Mouse (Mus musculus): ENCODE data around the gene Cyp4a32. TPM values are rescaled to one million over a fixed set of nuclear protein-coding genes. Genes with fewer than 3 reads are reported as not detected.
"Not testable (repeated sequence)": the region's sequence is repeated elsewhere in the genome, so short reads cannot be mapped to it uniquely, and the experiment has no call there.

The Cyp4a32 gene
- not detected in 2 replicates for polyA plus RNA-seq (2016; fragmentation: Nextera tagmentation; extraction: Ambion mirVana)

DNA sequence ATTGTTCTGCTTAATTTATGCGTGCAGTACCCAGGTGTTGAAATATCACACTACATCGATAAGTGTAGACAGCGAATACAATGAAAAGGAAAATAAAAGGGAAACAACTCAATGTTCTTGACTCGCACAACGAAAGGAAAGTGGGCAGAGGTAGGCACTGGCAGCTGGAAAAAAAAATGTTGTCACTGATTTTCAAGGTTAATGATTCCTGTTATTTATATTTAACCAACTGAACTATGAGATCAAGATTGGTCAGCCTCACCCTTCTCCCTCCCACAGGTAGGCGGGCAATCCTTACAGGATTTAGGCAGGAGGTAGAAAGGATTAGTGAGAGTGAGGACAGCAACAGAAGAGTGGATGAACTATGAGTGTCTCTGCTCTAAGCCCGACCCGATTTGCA is at the start of gene Cyp4a32:
Gene Cyp4a32 (plus strand): TSS at position 359 of the 400 bp plus-strand sequence.
- H3K27me3 ChIP-seq (ENCODE audit: low read depth, poor library complexity, severe bottlenecking); DNase-seq (ENCODE audit: low spot score); H3K36me3 ChIP-seq; H3K4me3 ChIP-seq; H3K4me1 ChIP-seq; H3K27ac ChIP-seq; H3K9me3 ChIP-seq (replicated peaks): not testable (repeated sequence)
- WGBS: 92% methylated on average over 8 of the region's 8 CpGs

DNA sequence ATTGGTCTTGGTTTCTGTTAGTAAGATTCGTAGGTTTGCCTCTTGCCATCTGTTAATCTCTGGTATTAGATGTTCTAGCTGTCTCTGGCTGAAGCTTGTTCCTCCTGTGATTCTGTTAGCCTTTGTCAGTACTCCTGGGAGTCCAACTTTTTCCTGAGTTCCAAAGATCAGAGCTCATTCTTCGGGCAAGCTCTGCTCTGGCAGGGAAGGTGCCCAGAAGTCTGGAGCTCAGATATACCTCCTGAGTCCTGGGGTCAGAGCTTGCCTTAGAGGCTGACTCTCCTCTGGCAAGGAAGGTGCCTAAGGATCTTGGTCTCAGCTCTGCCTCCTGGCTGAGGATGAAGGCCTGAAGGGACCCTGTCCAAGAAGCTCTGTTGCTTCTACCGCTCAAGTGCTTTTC is 48.0 kb upstream of the Cyp4a32 start:
- no peak for DNase-seq (ENCODE audit: low spot score)
- Histone ChIP-seq H3K9me3 (replicated peaks) (no peaks in the 10 kb centered on the region), H3K4me1 (no peaks in the 10 kb centered on the region), H3K4me3 (no peak overlapping the region), H3K27me3 (ENCODE audit: low read depth, poor library complexity, severe bottlenecking) (no peaks in the 10 kb centered on the region), H3K36me3 (no peaks in the 10 kb centered on the region), H3K27ac (no peak overlapping the region)
- 93% methylated on average over 3 of the region's 3 CpGs for WGBS

DNA sequence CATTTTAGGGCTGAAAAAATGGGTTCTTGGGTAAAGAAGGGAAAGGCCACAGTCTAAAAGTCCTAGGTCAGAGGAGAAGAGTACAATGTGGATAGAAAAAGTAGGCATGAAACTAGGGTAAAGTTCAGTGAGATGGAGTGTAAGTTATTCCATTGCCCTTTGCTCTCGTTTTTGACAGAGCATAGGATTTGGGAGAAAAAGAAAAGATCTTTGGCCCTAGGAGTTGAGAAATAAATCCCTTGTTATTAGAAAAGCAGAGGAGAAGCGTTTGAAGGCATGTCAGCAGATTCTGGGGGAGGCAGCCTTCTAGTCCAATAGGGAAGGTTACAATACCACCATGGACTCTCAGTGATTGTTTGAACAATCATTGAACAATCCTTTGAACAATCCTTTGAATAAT is 45.3 kb upstream of the Cyp4a32 start:
- no peak for DNase-seq (ENCODE audit: low spot score)
- H3K36me3 ChIP-seq: no peaks in the 10 kb centered on the region
- H3K27me3 ChIP-seq (ENCODE audit: low read depth, poor library complexity, severe bottlenecking): no peaks in the 10 kb centered on the region
- 90% methylated on average over 2 of the region's 2 CpGs for WGBS
- H3K4me3 ChIP-seq: no peak overlapping the region
- no peaks in the 10 kb centered on the region for H3K4me1 ChIP-seq
- no peak overlapping the region for H3K27ac ChIP-seq
- no peaks in the 10 kb centered on the region for H3K9me3 ChIP-seq (replicated peaks)

DNA sequence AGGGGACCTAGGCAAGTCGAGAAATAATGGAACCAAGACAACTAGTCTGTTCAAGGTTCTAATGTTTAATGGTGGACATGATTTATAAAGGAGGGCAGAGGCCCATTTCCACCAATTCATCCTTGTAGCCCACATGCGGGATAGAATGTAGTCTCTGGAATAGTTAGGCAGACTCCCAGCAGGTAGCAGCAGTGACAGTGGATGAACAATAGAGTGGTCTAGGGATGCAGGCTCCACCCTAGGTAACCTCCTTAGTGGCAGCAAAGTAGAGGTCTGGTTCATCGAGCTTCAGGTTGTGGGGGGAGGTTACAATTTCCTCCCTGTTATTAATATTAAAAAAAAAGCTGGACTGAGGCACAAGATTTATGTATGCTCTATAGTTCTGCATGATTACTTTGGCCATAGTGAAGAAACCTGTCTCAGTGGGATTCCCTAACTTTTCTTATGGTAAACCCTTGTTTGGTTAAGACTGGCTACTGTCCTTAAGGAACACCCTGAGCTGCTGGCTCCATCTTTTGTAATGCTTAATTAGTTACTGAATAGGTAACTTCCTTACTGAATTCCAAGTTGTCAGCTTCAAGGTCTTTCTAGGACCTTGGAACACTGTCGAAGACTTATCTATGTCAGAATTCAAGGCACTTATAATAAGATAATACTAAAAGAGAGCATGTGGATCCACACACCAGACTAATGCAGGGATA is 42.8 kb upstream of the Cyp4a32 start:
- no peaks in the 10 kb centered on the region for H3K36me3 ChIP-seq
- H3K27ac ChIP-seq: no peak overlapping the region
- no peaks in the 10 kb centered on the region for H3K9me3 ChIP-seq (replicated peaks)
- 76% methylated on average over 4 of the region's 4 CpGs for WGBS
- H3K27me3 ChIP-seq (ENCODE audit: low read depth, poor library complexity, severe bottlenecking): no peaks in the 10 kb centered on the region
- H3K4me1 ChIP-seq: no peaks in the 10 kb centered on the region
- H3K4me3 ChIP-seq: no peak overlapping the region
- no peak for DNase-seq (ENCODE audit: low spot score)

DNA sequence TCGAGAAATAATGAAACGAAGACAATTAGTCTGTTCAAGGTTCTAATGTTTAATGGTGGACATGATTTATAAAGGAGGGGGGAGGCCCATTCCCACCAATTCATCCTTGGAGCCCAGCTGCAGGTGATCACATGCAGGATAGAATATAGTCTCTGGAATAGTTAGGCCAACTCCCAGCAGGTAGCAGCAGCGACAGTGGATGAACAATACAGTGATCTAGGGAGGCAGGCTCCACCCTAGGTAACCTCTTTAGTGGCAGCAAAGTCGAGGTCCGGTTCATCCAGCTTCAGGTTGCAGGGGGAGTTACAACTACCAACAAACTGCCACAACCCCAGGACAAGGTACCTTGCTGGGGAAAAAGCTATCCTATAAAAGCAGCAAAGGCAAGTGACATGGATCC is 39.5 kb upstream of the Cyp4a32 start:
- H3K27ac ChIP-seq; H3K36me3 ChIP-seq; H3K9me3 ChIP-seq (replicated peaks); H3K4me3 ChIP-seq; DNase-seq (ENCODE audit: low spot score); H3K27me3 ChIP-seq (ENCODE audit: low read depth, poor library complexity, severe bottlenecking); H3K4me1 ChIP-seq: not testable (repeated sequence)
- WGBS: 72% methylated on average over 5 of the region's 5 CpGs

DNA sequence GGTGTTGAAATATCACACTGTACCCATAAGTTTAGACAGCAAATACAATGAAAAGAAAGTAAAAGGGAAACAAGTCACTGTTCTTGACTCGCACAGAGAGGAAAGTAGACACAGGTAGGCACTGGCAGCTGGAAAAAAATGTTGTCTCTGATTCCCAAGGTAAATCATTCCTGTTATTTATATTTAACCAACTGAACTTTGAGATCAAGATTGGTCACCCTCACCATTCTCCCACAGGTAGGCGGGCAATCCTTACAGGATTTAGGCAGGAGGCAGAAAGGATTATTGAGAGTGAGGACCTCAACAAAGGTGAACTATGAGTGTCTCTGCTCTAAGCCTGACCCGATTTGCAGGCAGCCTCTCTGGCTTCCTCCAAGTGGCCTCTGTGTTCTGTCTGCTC is 37.4 kb upstream of the Cyp4a32 start, which contains the start of gene Cyp4a31:
Gene Cyp4a31 (plus strand): TSS at position 249 of the 400 bp plus-strand sequence.
- Histone ChIP-seq H3K9me3 (replicated peaks) (no peaks in the 10 kb centered on the region), H3K4me1 (no peaks in the 10 kb centered on the region), H3K27ac (no peak within 1 kb of the TSS), H3K4me3 (no peak within 1 kb of the TSS), H3K27me3 (ENCODE audit: low read depth, poor library complexity, severe bottlenecking) (no peaks in the 10 kb centered on the region), H3K36me3 (no peaks in the 10 kb centered on the region)
- 91% methylated on average over 3 of the region's 3 CpGs for WGBS
- no peak for DNase-seq (ENCODE audit: low spot score)

DNA sequence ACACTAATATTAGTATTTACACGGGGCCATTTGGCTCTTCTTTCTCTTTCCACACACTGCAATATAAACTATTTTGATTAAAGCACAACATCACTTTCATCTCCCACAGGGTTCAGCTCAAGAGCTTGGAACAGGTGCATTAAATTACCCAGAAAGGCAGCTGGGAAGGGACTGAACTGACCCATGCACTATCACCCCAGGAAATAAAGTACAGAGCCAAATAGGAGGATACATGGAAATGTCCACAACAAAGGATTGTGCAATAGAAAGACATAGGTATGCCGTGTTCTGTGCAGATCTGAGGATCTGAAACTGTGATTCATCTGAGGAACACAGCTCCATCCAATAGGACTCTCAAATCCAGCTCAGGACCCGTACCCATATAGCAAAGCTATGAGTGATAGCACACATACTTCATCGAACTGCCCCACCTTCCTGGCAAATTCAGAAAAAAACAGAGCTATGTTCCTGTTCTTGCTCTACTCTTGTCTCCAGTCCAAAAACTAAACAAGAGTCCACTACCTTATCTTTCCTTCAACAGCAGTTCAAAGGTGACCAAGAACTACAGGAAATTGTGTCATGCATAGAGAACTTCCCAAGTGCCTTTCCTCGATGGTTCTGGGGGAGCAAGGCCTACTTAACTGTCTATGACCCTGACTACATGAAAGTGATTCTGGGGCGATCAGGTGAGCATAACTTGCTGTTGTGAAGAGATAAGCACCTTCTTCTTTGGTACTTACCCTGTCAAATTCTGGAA is 36.1 kb upstream of the Cyp4a32 start:
- H3K9me3 ChIP-seq (replicated peaks); DNase-seq (ENCODE audit: low spot score); H3K4me1 ChIP-seq; H3K36me3 ChIP-seq; H3K27me3 ChIP-seq (ENCODE audit: low read depth, poor library complexity, severe bottlenecking); H3K27ac ChIP-seq; H3K4me3 ChIP-seq: not testable (repeated sequence)
- 83% methylated on average over 6 of the region's 6 CpGs for WGBS

DNA sequence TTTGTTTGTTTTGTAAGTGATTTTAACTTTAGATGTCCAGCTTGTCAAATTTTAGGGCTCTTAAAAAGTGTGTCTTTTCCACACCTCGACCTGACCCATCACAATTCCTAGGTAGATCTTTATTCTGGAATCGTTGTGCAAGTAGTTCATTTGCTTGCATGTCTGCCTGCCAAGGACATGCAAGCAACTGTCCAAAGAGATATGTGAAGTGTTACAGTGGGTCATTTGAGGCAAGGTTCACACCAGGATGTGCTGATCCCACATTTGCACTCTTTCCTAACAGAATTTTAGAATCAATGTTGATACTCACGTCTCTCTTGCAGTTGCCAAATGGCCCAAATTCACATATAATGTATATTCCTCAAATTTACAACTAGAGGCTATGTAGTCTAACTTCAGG is 25.5 kb upstream of the Cyp4a32 start:
- WGBS: 82% methylated on average over 3 of the region's 3 CpGs
- no peaks in the 10 kb centered on the region for H3K36me3 ChIP-seq
- DNase-seq (ENCODE audit: low spot score): no peak

DNA sequence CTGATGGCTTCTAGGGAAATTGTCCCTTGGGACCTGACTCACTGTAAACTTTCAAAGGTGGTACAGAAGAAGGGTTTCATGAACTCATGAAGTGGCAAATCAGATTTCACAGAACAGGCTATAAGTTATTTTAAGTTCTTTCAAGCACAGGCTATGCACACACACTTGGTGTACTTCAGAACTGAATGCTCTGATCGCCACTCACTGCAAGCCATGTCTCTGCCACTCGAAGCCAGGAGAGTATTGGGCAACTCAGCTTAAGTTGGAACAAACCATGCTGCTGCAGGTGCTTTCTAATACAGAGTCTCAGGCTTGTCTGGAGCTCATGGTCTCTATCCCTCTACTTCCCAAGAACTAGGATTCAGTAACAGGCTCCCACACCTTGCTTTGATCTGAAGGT is 25.0 kb upstream of the Cyp4a32 start:
- Histone ChIP-seq H3K4me1 (no peaks in the 10 kb centered on the region), H3K4me3 (no peak overlapping the region), H3K27me3 (ENCODE audit: low read depth, poor library complexity, severe bottlenecking) (no peaks in the 10 kb centered on the region), H3K27ac (no peak overlapping the region), H3K36me3 (no peaks in the 10 kb centered on the region), H3K9me3 (replicated peaks) (no peaks in the 10 kb centered on the region)
- 84% methylated on average over 2 of the region's 2 CpGs for WGBS
- DNase-seq (ENCODE audit: low spot score): no peak

More for the DNA sequence above, 25.5 kb upstream of the Cyp4a32 start:
- H3K4me1 ChIP-seq: no peaks in the 10 kb centered on the region
- H3K9me3 ChIP-seq (replicated peaks): no peaks in the 10 kb centered on the region
- no peaks in the 10 kb centered on the region for H3K27me3 ChIP-seq (ENCODE audit: low read depth, poor library complexity, severe bottlenecking)
- H3K4me3 ChIP-seq: no peak overlapping the region
- H3K27ac ChIP-seq: no peak overlapping the region

DNA sequence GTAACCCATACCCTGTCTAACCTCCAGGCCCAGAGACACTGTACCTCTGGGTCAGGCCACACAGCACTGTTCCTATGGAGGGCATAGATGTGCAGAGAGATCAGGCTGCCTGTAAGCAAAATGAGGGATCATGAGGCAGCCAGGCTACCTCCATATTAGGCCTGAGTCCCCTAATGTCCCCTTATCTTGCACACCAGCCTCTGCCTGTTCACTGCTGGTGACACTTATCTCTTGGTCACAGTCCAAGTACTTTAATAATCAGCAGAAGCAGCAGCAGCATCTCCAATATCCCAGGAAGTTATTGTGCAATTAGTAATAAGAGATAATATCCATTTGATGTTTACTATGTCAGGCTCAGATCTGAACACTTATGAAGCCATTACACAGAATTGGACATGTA is 17.7 kb upstream of the Cyp4a32 start:
- no peaks in the 10 kb centered on the region for H3K4me1 ChIP-seq
- no peaks in the 10 kb centered on the region for H3K27me3 ChIP-seq (ENCODE audit: low read depth, poor library complexity, severe bottlenecking)
- H3K9me3 ChIP-seq (replicated peaks): no peaks in the 10 kb centered on the region
- DNase-seq (ENCODE audit: low spot score): no peak
- no peak overlapping the region for H3K4me3 ChIP-seq
- no peak overlapping the region for H3K27ac ChIP-seq
- H3K36me3 ChIP-seq: no peaks in the 10 kb centered on the region

DNA sequence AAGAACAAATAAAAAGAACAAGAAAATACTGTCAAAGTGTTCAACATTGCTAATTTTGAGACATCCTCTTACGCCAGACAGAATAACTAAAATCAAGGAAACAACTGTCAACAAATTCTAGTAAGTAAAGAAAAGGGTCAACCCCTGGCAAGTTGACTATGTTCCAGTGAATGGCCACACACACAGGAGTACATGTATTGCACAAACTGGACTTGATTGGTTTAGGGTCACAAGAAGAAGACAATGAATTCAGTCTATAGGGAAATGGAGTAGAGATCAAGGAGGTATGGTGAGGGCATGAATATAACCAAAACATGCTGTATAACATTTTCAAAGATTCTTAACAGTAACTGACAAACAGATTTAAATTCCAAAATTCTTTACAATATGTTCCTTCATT is 4.4 kb upstream of the Cyp4a32 start:
- Histone ChIP-seq H3K36me3 (no peaks in the 10 kb centered on the region), H3K27me3 (ENCODE audit: low read depth, poor library complexity, severe bottlenecking) (no peaks in the 10 kb centered on the region), H3K4me3 (no peak overlapping the region), H3K27ac (no peak overlapping the region), H3K4me1 (no peaks in the 10 kb centered on the region), H3K9me3 (replicated peaks) (no peaks in the 10 kb centered on the region)
- no peak for DNase-seq (ENCODE audit: low spot score)
- WGBS: 95% methylated on average over 1 of the region's 1 CpGs

DNA sequence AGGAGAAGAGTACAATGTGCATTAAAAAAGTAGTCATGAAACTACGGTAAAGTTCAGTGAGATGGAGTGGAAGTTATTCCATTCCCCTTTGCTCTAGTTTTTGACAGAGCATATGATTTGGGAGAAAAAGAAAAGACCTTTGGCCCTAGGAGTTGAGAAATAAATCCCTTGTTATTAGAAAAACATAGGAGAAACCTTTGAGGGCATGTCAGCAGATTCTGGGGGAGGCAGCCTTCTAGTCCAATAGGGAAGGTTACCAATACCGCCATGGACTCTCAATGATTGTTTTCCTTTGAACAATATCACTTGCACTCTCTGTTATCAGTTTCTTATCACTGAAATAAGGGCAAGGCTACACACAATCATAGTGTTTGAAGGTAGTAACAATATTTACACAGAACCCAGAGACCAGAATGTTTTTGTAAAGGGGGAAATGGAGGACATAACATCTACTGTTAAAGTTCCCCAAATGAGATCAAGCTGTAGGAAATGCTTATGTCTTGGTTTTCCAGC is 3.9 kb upstream of the Cyp4a32 start:
- Histone ChIP-seq H3K27me3 (ENCODE audit: low read depth, poor library complexity, severe bottlenecking) (no peaks in the 10 kb centered on the region), H3K4me1 (no peaks in the 10 kb centered on the region), H3K9me3 (replicated peaks) (no peaks in the 10 kb centered on the region), H3K4me3 (no peak overlapping the region), H3K27ac (no peak overlapping the region), H3K36me3 (no peaks in the 10 kb centered on the region)
- 90% methylated on average over 2 of the region's 2 CpGs for WGBS
- no peak for DNase-seq (ENCODE audit: low spot score)

DNA sequence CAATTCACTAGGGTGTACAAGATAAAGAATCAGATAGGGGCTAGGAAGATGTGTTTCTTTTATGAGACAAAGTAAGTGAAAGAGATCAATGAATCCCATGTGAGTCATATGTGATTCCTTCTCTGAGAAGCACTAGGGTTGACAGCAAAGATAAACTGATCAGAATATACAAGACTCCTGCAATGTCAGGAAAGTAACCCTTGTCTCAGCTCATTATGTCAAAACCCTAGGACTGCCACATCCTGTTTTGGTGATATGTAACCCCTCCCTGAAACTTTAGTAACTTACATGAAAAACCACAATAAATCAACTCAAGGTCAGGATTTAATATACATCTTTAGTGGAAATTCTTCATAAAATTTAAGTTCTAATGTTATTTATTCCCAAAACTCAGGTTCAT is 13.2 kb downstream of the Cyp4a32 start:
- Histone ChIP-seq H3K4me3 (no peak overlapping the region), H3K36me3 (no peaks in the 10 kb centered on the region), H3K4me1 (no peaks in the 10 kb centered on the region), H3K27me3 (ENCODE audit: low read depth, poor library complexity, severe bottlenecking) (no peaks in the 10 kb centered on the region), H3K27ac (no peak overlapping the region), H3K9me3 (replicated peaks) (no peaks in the 10 kb centered on the region)
- no peak for DNase-seq (ENCODE audit: low spot score)
